Mouse (Mus musculus) liver, embryonic 14.5 days (tissue): ENCODE results near the gene Ppm1n.

Source experiments
- CTCF ChIP-seq: IDR thresholded peaks from 2 replicates; pipeline ENCODE4 v1.5.1; 2016; ENCODE audit warnings: antibody characterized with exemption, low read depth, control low read depth
- EP300 ChIP-seq: IDR thresholded peaks from 2 replicates; pipeline ENCODE4 v1.6.1; 2016; ENCODE audit warnings: antibody characterized with exemption, low read depth

GRCm38 (mm10) chr7:19240905-19241463, 38.9 kb downstream of the Ppm1n start:
- TF ChIP-seq EP300, result no peak
- no peak for TF ChIP-seq CTCF
